Comparison of ENCODE assay signal across 13 mouse cellular contexts in genomic region chr12:4462420-4462819, GRCm38 (mm10).
"Had no signal": no experiment of that assay in that cellular context is flagged by ENCODE, and none has a peak within 500 bp of the region (broad histone marks: within the 10 kb centered on the region; RNA-seq: fewer than 3 reads in every experiment).

No protein-coding gene starts in this region.

- H3K27ac ChIP-seq: midbrain, embryonic 10.5 days; midbrain, embryonic 12.5 days; neural tube, embryonic 12.5 days; stomach, embryonic 15.5 days; stomach, postnatal 0 days had no signal

- DNase-seq: lung, embryonic 14.5 days; lung, postnatal 10 days; lung, postnatal 4 days; midbrain, embryonic 14.5 days; right cerebral cortex, postnatal 14 days; thymus, adult 2 months; thymus, postnatal 25 days; thymus, postnatal 4 days had no signal

- H3K9ac ChIP-seq: lung, embryonic 14.5 days; midbrain, embryonic 12.5 days; neural tube, embryonic 12.5 days; stomach, embryonic 15.5 days had no signal

- H3K36me3 ChIP-seq: midbrain, embryonic 10.5 days; midbrain, embryonic 12.5 days; neural tube, embryonic 12.5 days; stomach, embryonic 15.5 days had no signal

- H3K4me2 ChIP-seq: lung, embryonic 14.5 days; midbrain, embryonic 12.5 days; neural tube, embryonic 12.5 days; stomach, embryonic 15.5 days had no signal

- H3K4me3 ChIP-seq: midbrain, embryonic 10.5 days; midbrain, embryonic 12.5 days; neural tube, embryonic 12.5 days; stomach, embryonic 15.5 days had no signal

- H3K4me1 ChIP-seq: midbrain, embryonic 10.5 days; midbrain, embryonic 12.5 days; neural tube, embryonic 12.5 days; stomach, embryonic 15.5 days had no signal

- H3K9me3 ChIP-seq: midbrain, embryonic 10.5 days; midbrain, embryonic 12.5 days; neural tube, embryonic 12.5 days; stomach, embryonic 15.5 days had no signal

- H3K27me3 ChIP-seq: midbrain, embryonic 12.5 days; neural tube, embryonic 12.5 days; stomach, embryonic 15.5 days had no signal
